Mouse (Mus musculus): Measurements from ENCODE around the gene Lif. TPM values are rescaled to one million over a fixed set of nuclear protein-coding genes. Genes with fewer than 3 reads are reported as not detected.

Lif gene
- total and polyA plus RNA-seq, 3 experiments, result 0.27 to 0.31 TPM; not detected in 1

- Histone ChIP-seq H3K9ac (ENCODE audit: control insufficient read depth, low read depth, low read length, poor library complexity, severe bottlenecking) (peak overlapping the region; percentile 61), H3K79me2 (ENCODE audit: control insufficient read depth, insufficient read depth, low read length, poor library complexity) (no peaks in the 10 kb centered on the region; the same call in 1 of the 2 replicates), H3K4me1 (ENCODE audit: control insufficient read depth in 1 of 2, insufficient read depth in 2 of 2, low read length in 2 of 2) (peaks cover 2 to 20% of the 10 kb centered on the region in 2 experiments; a peak in 3 of 4 replicates), H3K27me3 (ENCODE audit: control insufficient read depth in 1 of 2, insufficient read depth in 2 of 2, low read length in 2 of 2) (no peaks in the 10 kb centered on the region), H3K4me3 (ENCODE audit: control insufficient read depth in 1 of 2, insufficient read depth in 1 of 2, low read depth in 2 of 2, low read length in 2 of 2) (peak overlapping the region; percentile 54 to 68), H3K9me3 (replicated peaks; ENCODE audit: insufficient read depth, low read length) (no peaks in the 10 kb centered on the region), H3K36me3 (ENCODE audit: control insufficient read depth in 1 of 2, insufficient read depth in 2 of 2, low read length in 2 of 2) (peaks cover 0 to 12% of the 10 kb centered on the region in 2 experiments; a peak in 2 of 4 replicates), H3K27ac (ENCODE audit: control insufficient read depth, low read depth, low read length) (no peak overlapping the region)
- peak; percentile 20 for DNase-seq (ENCODE audit: low read depth, low spot score)
- TF ChIP-seq RAD21 (IDR thresholded peaks at IDR 0.05; ENCODE audit: low read depth, low read length) (no peak), POLR2AphosphoS2 (IDR thresholded peaks at IDR 0.05; ENCODE audit: low read length) (no peak), USF1 (IDR thresholded peaks at IDR 0.05; ENCODE audit: low read depth, low read length) (no peak), TCF12 (IDR thresholded peaks at IDR 0.05; ENCODE audit: low read depth, low read length) (no peak), ZNF384 (IDR thresholded peaks at IDR 0.05; ENCODE audit: low read depth, low read length) (no peak), BHLHE40 (IDR thresholded peaks at IDR 0.05; ENCODE audit: borderline replicate concordance, low read depth, low read length) (no peak), TBP (IDR thresholded peaks at IDR 0.05; ENCODE audit: low read depth, low read length) (no peak), E2F4 (IDR thresholded peaks at IDR 0.05; ENCODE audit: borderline replicate concordance, low read depth, low read length) (no peak), NRF1 (IDR thresholded peaks at IDR 0.05; ENCODE audit: insufficient read depth, low read depth, low read length, poor library complexity, severe bottlenecking) (no peak), MAZ (IDR thresholded peaks at IDR 0.05; ENCODE audit: low read depth, low read length) (no peak), CHD2 (IDR thresholded peaks at IDR 0.05; ENCODE audit: low read length) (no peak), UBTF (IDR thresholded peaks at IDR 0.05; ENCODE audit: borderline replicate concordance, insufficient read depth, low read depth, low read length) (no peak), ZC3H11A (IDR thresholded peaks at IDR 0.05; ENCODE audit: low read depth, low read length) (no peak), GABPA (IDR thresholded peaks at IDR 0.05; ENCODE audit: low read depth, low read length) (no peak), ZMIZ1 (IDR thresholded peaks at IDR 0.05; ENCODE audit: low read depth, low read length) (no peak), TAL1 (IDR thresholded peaks at IDR 0.05; ENCODE audit: low read length) (no peak)
These were observed 38.7 kb upstream of the Lif start for GRCm38 (mm10) chr11:4218637-4219036.

DNA sequence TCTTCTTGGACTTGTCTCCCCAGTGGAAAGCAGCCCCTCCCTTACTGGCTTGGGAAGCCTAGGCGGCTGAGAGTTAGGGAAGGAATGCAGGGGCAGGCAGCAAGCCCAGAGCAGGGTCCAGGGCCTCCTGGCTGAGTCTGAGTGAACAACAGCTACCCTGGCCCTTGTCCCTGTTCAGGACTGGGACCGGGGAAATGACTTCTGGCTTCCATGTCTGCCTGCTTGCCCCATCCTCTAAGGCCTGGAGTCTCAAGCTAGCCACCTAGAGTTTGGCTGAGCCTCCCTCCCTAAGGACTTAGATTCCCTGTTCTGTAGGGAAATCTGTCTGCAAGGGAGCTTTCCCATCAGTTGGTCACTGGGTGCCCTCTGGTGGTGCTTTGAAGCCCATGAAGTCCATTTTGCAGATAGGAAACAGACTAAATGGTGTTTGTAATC lies 38.0 kb upstream of the Lif start:
- Histone ChIP-seq H3K4me1 (ENCODE audit: control insufficient read depth in 1 of 2, insufficient read depth in 2 of 2, low read length in 2 of 2) (peaks cover 4 to 26% of the 10 kb centered on the region in 2 experiments; a peak in 3 of 4 replicates), H3K27ac (ENCODE audit: control insufficient read depth, low read depth, low read length) (no peak overlapping the region), H3K9ac (ENCODE audit: control insufficient read depth, low read depth, low read length, poor library complexity, severe bottlenecking) (no peak overlapping the region), H3K27me3 (ENCODE audit: control insufficient read depth in 1 of 2, insufficient read depth in 2 of 2, low read length in 2 of 2) (no peaks in the 10 kb centered on the region), H3K9me3 (replicated peaks; ENCODE audit: insufficient read depth, low read length) (no peaks in the 10 kb centered on the region), H3K4me3 (ENCODE audit: control insufficient read depth in 1 of 2, insufficient read depth in 1 of 2, low read depth in 2 of 2, low read length in 2 of 2) (no peak overlapping the region), H3K79me2 (ENCODE audit: control insufficient read depth, insufficient read depth, low read length, poor library complexity) (no peaks in the 10 kb centered on the region; the same call in 1 of the 2 replicates), H3K36me3 (ENCODE audit: control insufficient read depth in 1 of 2, insufficient read depth in 2 of 2, low read length in 2 of 2) (peaks cover 0 to 18% of the 10 kb centered on the region in 2 experiments; a peak in 2 of 4 replicates)
- peak; percentile 82 for DNase-seq (ENCODE audit: low read depth, low spot score)
- TF ChIP-seq ELF1 (IDR thresholded peaks at IDR 0.05; ENCODE audit: low read depth, low read length) (no peak), ZKSCAN1 (IDR thresholded peaks at IDR 0.05; ENCODE audit: low read depth, low read length) (no peak), USF1 (IDR thresholded peaks at IDR 0.05; ENCODE audit: low read depth, low read length) (no peak), ZMIZ1 (IDR thresholded peaks at IDR 0.05; ENCODE audit: low read depth, low read length) (no peak), MEF2A (IDR thresholded peaks at IDR 0.05; ENCODE audit: extremely low read depth, insufficient replicate concordance, low read depth, low read length, poor library complexity, severe bottlenecking) (no peak), MYB (IDR thresholded peaks at IDR 0.05; ENCODE audit: low read depth, low read length) (no peak), ZC3H11A (IDR thresholded peaks at IDR 0.05; ENCODE audit: low read depth, low read length) (peak; percentile 98), KAT2A (conservative IDR thresholded peaks at IDR 0.05; ENCODE audit: low read depth, low read length) (no peak), RCOR1 (IDR thresholded peaks at IDR 0.05; ENCODE audit: low read depth, low read length) (peak; percentile 43; the same call in 1 of the 2 replicates), RAD21 (IDR thresholded peaks at IDR 0.05; ENCODE audit: low read depth, low read length) (peak; percentile 99), SMC3 (IDR thresholded peaks at IDR 0.05; ENCODE audit: low read depth, low read length) (peak; percentile 95), MYC (IDR thresholded peaks at IDR 0.05; ENCODE audit: low read depth, low read length) (0 out of 2 replicates have a peak, but pooled peaks have one; percentile 28), SIN3A (IDR thresholded peaks at IDR 0.05; ENCODE audit: low read length) (peak; percentile 90), MAFK (IDR thresholded peaks at IDR 0.05; ENCODE audit: borderline replicate concordance, low read depth, low read length) (no peak), TBP (IDR thresholded peaks at IDR 0.05; ENCODE audit: low read depth, low read length) (0 out of 2 replicates have a peak, but pooled peaks have one; percentile 24), ETS1 (IDR thresholded peaks at IDR 0.05; ENCODE audit: low read depth, low read length) (no peak), E2F4 (IDR thresholded peaks at IDR 0.05; ENCODE audit: borderline replicate concordance, low read depth, low read length) (no peak), NELFE (IDR thresholded peaks at IDR 0.05; ENCODE audit: low read depth, low read length) (no peak), USF2 (IDR thresholded peaks at IDR 0.05; ENCODE audit: borderline replicate concordance in 1 of 2, insufficient read depth in 1 of 2, low read depth in 1 of 2, low read length in 2 of 2) (no peak), ZNF384 (IDR thresholded peaks at IDR 0.05; ENCODE audit: low read depth, low read length) (no peak), TAL1 (IDR thresholded peaks at IDR 0.05; ENCODE audit: low read length) (no peak)

Measured in MEL (cell line).